ENCODE assay signal across 14 mouse cellular contexts in the genomic region with DNA sequence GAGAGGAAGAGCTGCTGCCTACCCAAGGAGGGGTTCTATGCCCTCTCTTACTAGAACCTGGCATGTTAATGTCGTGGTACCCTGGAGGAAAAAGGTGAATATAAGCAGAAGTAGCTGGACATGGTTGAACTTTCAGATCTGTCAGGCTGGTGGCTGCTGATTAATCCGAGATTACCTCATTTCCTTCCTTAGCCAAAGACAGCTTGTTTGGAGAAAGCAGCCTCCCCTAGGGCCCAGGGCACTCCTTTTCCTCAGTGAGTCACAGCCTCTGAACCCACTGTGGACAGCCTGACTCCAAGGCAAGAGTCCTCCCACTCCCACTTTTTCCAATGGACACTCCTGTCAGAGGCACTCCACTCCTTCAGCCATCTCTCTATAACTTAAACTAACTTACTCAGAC. TPM values are rescaled to one million over a fixed set of nuclear protein-coding genes. Genes with fewer than 3 reads are reported as not detected.
DNase-seq lines count a peak whose midpoint lies in the region; ATAC-seq and TF ChIP-seq lines count a peak whose summit lies in the region.
"Had no signal": no experiment of that assay in that cellular context is flagged by ENCODE, and none has a peak within 500 bp of the region (broad histone marks: within the 10 kb centered on the region; RNA-seq: fewer than 3 reads in every experiment).

No protein-coding gene starts in this region.

- H3K36me3 ChIP-seq in heart, adult 2 months (ENCODE audit: control insufficient read depth, insufficient read depth, low read length): no peaks in the 10 kb centered on the region
- no peaks in the 10 kb centered on the region for H3K36me3 ChIP-seq in heart, embryonic 11.5 days (ENCODE audit: control insufficient read depth, insufficient read depth, low read length)
- no peaks in the 10 kb centered on the region for H3K36me3 ChIP-seq in lung, embryonic 14.5 days (ENCODE audit: insufficient read depth)
- no peaks in the 10 kb centered on the region for H3K36me3 ChIP-seq in forebrain, embryonic 16.5 days (ENCODE audit: control insufficient read depth, insufficient read depth)
- H3K36me3 ChIP-seq: intestine, embryonic 15.5 days; midbrain, embryonic 15.5 days had no signal

- 38% methylated on average over 2 of the region's 2 CpGs for WGBS in heart, adult 2 months
- WGBS in heart, embryonic 11.5 days (ENCODE audit: insufficient replicate concordance): 48% methylated on average over 2 of the region's 2 CpGs
- WGBS in lung, embryonic 14.5 days: 54% methylated on average over 2 of the region's 2 CpGs
- 25% methylated on average over 2 of the region's 2 CpGs for WGBS in lung, adult 2 months
- WGBS in forebrain, embryonic 16.5 days: 72% methylated on average over 2 of the region's 2 CpGs

- H3K27me3 ChIP-seq in heart, adult 2 months (ENCODE audit: control insufficient read depth, insufficient read depth, low read length): no peaks in the 10 kb centered on the region
- no peaks in the 10 kb centered on the region for H3K27me3 ChIP-seq in heart, embryonic 11.5 days (ENCODE audit: control insufficient read depth, insufficient read depth, low read length)
- H3K27me3 ChIP-seq in lung, embryonic 14.5 days (ENCODE audit: insufficient read depth, low read length): no peaks in the 10 kb centered on the region
- H3K27me3 ChIP-seq in forebrain, embryonic 16.5 days (replicated peaks; ENCODE audit: control insufficient read depth, insufficient read depth, low read length): no peaks in the 10 kb centered on the region
- H3K27me3 ChIP-seq: intestine, embryonic 15.5 days; midbrain, embryonic 15.5 days had no signal

- H3K9ac ChIP-seq in heart, adult 2 months (ENCODE audit: low read depth, low read length): no peak overlapping the region
- H3K9ac ChIP-seq in heart, embryonic 11.5 days (ENCODE audit: low read depth, low read length): no peak overlapping the region
- H3K9ac ChIP-seq in lung, embryonic 14.5 days: no peak overlapping the region
- H3K9ac ChIP-seq in forebrain, embryonic 16.5 days (replicated peaks; ENCODE audit: low read depth, low read length): no peak overlapping the region
- H3K9ac ChIP-seq: intestine, embryonic 15.5 days; midbrain, embryonic 15.5 days had no signal

- no peak overlapping the region for H3K4me2 ChIP-seq in heart, embryonic 11.5 days
- H3K4me2 ChIP-seq in lung, embryonic 14.5 days: no peak overlapping the region
- H3K4me2 ChIP-seq in forebrain, embryonic 16.5 days (ENCODE audit: low read length): no peak overlapping the region
- H3K4me2 ChIP-seq: intestine, embryonic 15.5 days; liver, embryonic 11.5 days; midbrain, embryonic 15.5 days had no signal

- no peak for TF ChIP-seq EP300 in heart, adult 2 months (IDR thresholded peaks at IDR 0.05; ENCODE audit: insufficient read depth, low read depth, low read length)

- no peak for TF ChIP-seq POLR2A in heart, adult 2 months (IDR thresholded peaks at IDR 0.05; ENCODE audit: insufficient read depth, low read depth, low read length)
- no peak for TF ChIP-seq POLR2A in lung, adult 2 months (IDR thresholded peaks at IDR 0.05; ENCODE audit: borderline replicate concordance, extremely low read depth, low read depth, low read length)

- intact Hi-C loops in heart, adult 2 months (cut with DNase I): loop anchor here (10.0 kb wide), 2 partner anchors 229 to 259 kb away; no protein-coding TSS in a partner anchor
- intact Hi-C loops in left cerebral cortex, postnatal 4 days (cut with DNase I): no loop called here

- H3K79me2 ChIP-seq in heart, adult 2 months (replicated peaks; ENCODE audit: control insufficient read depth, insufficient read depth, low read length): no peaks in the 10 kb centered on the region

- H3K4me1 ChIP-seq in heart, adult 2 months (ENCODE audit: control insufficient read depth, insufficient read depth, low read length): peaks cover 3% of the 10 kb centered on the region
- no peaks in the 10 kb centered on the region for H3K4me1 ChIP-seq in heart, embryonic 11.5 days (ENCODE audit: control insufficient read depth, insufficient read depth, low read length)
- H3K4me1 ChIP-seq in lung, embryonic 14.5 days (ENCODE audit: insufficient read depth): no peaks in the 10 kb centered on the region
- H3K4me1 ChIP-seq in lung, adult 2 months (ENCODE audit: control insufficient read depth, insufficient read depth, low read length): peaks cover 2% of the 10 kb centered on the region
- peaks cover 4% of the 10 kb centered on the region; the same call in 1 of the 2 replicates for H3K4me1 ChIP-seq in forebrain, embryonic 16.5 days (replicated peaks; ENCODE audit: control insufficient read depth, insufficient read depth, low read length)
- H3K4me1 ChIP-seq: intestine, embryonic 15.5 days had no signal

- TF ChIP-seq CTCF in heart, adult 2 months (IDR thresholded peaks at IDR 0.05): no peak
- TF ChIP-seq CTCF in lung, embryonic 14.5 days (IDR thresholded peaks at IDR 0.05; ENCODE audit: low read depth): no peak
- TF ChIP-seq CTCF in lung, adult 2 months (IDR thresholded peaks at IDR 0.05; ENCODE audit: insufficient read depth, low read length): no peak

- peak; percentile 22 to 31 for DNase-seq in heart, adult 2 months
- peak; percentile 41 for DNase-seq in lung, embryonic 14.5 days
- DNase-seq in lung, adult 2 months: no peak
- peak; percentile 45 for DNase-seq in lung, postnatal 36 days
- DNase-seq in ovary, postnatal 14 days (ENCODE audit: low spot score): no peak
- no peak for DNase-seq in left cerebral cortex, postnatal 4 days
- DNase-seq: layer of hippocampus, postnatal 36 days; spleen, adult 18-20 months had no signal

- H3K9me3 ChIP-seq in heart, embryonic 11.5 days (replicated peaks; ENCODE audit: control insufficient read depth, low read length): no peaks in the 10 kb centered on the region
- H3K9me3 ChIP-seq in lung, embryonic 14.5 days (ENCODE audit: low read depth, low read length): no peaks in the 10 kb centered on the region
- H3K9me3 ChIP-seq in forebrain, embryonic 16.5 days (ENCODE audit: control insufficient read depth, low read length): no peaks in the 10 kb centered on the region
- H3K9me3 ChIP-seq: intestine, embryonic 15.5 days; midbrain, embryonic 15.5 days had no signal

- H3K4me3 ChIP-seq in heart, adult 2 months: no peak overlapping the region
- H3K4me3 ChIP-seq in heart, embryonic 11.5 days (ENCODE audit: low read depth, low read length): no peak overlapping the region
- H3K4me3 ChIP-seq in lung, embryonic 14.5 days (ENCODE audit: low read depth, low read length): no peak overlapping the region
- H3K4me3 ChIP-seq in lung, adult 2 months (replicated peaks; ENCODE audit: extremely low read depth, low read depth, low read length): no peak overlapping the region
- no peak overlapping the region for H3K4me3 ChIP-seq in forebrain, embryonic 16.5 days (replicated peaks; ENCODE audit: low read length)
- H3K4me3 ChIP-seq: intestine, embryonic 15.5 days; midbrain, embryonic 15.5 days had no signal

- no peak for ATAC-seq in heart, embryonic 11.5 days (replicated peaks; ENCODE audit: insufficient number of reproducible peaks, low FRiP score, low TSS enrichment)
- no peak for ATAC-seq in lung, embryonic 14.5 days (ENCODE audit: insufficient read depth)
- ATAC-seq in forebrain, embryonic 16.5 days: no peak
- ATAC-seq: CD4-positive, CD25-positive, alpha-beta regulatory T cell, adult 4 months; intestine, embryonic 15.5 days; midbrain, embryonic 15.5 days had no signal

- H3K27ac ChIP-seq in heart, adult 2 months: no peak overlapping the region
- H3K27ac ChIP-seq in heart, embryonic 11.5 days (ENCODE audit: low read depth, low read length): no peak overlapping the region
- H3K27ac ChIP-seq in lung, embryonic 14.5 days (ENCODE audit: low read depth): no peak overlapping the region
- H3K27ac ChIP-seq in forebrain, embryonic 16.5 days (ENCODE audit: low read length): no peak overlapping the region
- H3K27ac ChIP-seq: intestine, embryonic 15.5 days; midbrain, embryonic 15.5 days had no signal

RNA-seq across cellular contexts. Expression of a gene that starts 22.9 kb away (rescaled TPM):
- total RNA-seq in heart, adult 2 months (2021): 10 to 100 TPM; 10.1 to 15.9 TPM
- polyA plus RNA-seq in heart, adult 2 months (2012; rRNA removed): 14.7 and 24.7 TPM in 2 replicates
- polyA plus RNA-seq in heart, embryonic 11.5 days (2014; fragmentation: Nextera tagmentation; extraction: Ambion mirVana): 46.9 and 49.3 TPM in 2 replicates
- polyA plus RNA-seq in lung, embryonic 14.5 days (2014; fragmentation: Nextera tagmentation; extraction: Ambion mirVana): 29.5 and 34.4 TPM in 2 replicates
- polyA plus RNA-seq in lung, adult 2 months (2012; rRNA removed): 17.1 and 23.3 TPM in 2 replicates
- total RNA-seq in left cerebral cortex, postnatal 4 days (2021): 100 to 1,000 TPM; 109 to 111 TPM
- polyA plus RNA-seq in forebrain, embryonic 16.5 days (2015; fragmentation: Nextera tagmentation; extraction: Ambion mirVana): 58.3 and 60.4 TPM in 2 replicates

RNA-seq across cellular contexts. Expression of a gene that starts 46.1 kb away (rescaled TPM):
- 10 to 100 TPM in 1 of 2 experiments, 1 to 10 TPM in 1; 9.8 to 10.3 TPM for total RNA-seq in heart, adult 2 months (2021)
- polyA plus RNA-seq in heart, adult 2 months (2012; rRNA removed): 22.0 and 22.5 TPM in 2 replicates
- 18.2 and 20.1 TPM in 2 replicates for polyA plus RNA-seq in heart, embryonic 11.5 days (2014; fragmentation: Nextera tagmentation; extraction: Ambion mirVana)
- 25.7 and 28.2 TPM in 2 replicates for polyA plus RNA-seq in lung, embryonic 14.5 days (2014; fragmentation: Nextera tagmentation; extraction: Ambion mirVana)
- 22.5 and 24.7 TPM in 2 replicates for polyA plus RNA-seq in lung, adult 2 months (2012; rRNA removed)
- total RNA-seq in left cerebral cortex, postnatal 4 days (2021): 10 to 100 TPM; 10.2 to 12.0 TPM
- 20.1 and 23.5 TPM in 2 replicates for polyA plus RNA-seq in forebrain, embryonic 16.5 days (2015; fragmentation: Nextera tagmentation; extraction: Ambion mirVana)

Comparison
In these comparisons a context has a peak if more than half of its experiments do, and no peak if none do; other contexts are left out.
1. DNase-seq: peak in heart, adult 2 months (2 of 2), lung, embryonic 14.5 days (single experiment) and lung, postnatal 36 days (single experiment); none in lung, adult 2 months (single experiment), ovary, postnatal 14 days (single experiment) and left cerebral cortex, postnatal 4 days (single experiment).